Mouse (Mus musculus): ENCODE data around the gene Ttc39a.
A peak's percentile ranks its signal among the peaks of the same experiment; 100 is the strongest.

DNA sequence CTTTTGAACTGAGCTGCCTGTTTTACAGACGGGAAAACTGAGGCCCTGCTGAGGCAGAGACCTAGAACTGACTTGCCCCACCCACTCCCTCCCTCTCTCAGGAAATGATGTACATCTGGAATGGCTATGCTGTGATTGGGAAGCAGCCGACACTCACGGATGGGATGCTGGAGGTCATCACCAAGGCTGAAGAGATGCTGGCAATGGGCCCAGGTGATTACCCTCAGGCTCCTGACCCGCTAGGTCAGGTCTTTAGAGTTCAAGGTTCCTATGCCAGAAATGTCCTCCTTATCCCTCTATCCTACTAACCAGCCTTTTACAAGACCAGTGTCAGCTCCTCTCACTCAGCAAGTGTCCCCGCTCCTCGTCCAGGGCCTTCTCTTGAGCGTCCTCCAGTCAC is 35.7 kb downstream of the Ttc39a start:
- TF ChIP-seq POLR2A (IDR thresholded peaks at IDR 0.05; ENCODE audit: insufficient read length, low read depth) (no peak), USF1 (IDR thresholded peaks at IDR 0.05; ENCODE audit: low read depth) (no peak), E2F4 (IDR thresholded peaks at IDR 0.05; ENCODE audit: insufficient read depth) (no peak), MYOD1 (IDR thresholded peaks at IDR 0.05; ENCODE audit: control insufficient read depth in 1 of 3, insufficient read length in 2 of 3, low read depth in 2 of 3) (no peak), POLR2AphosphoS2 (IDR thresholded peaks at IDR 0.05; ENCODE audit: insufficient read length, low read depth) (peak; percentile 32), TCF12 (IDR thresholded peaks at IDR 0.05; ENCODE audit: insufficient read depth, poor library complexity, severe bottlenecking) (no peak), REST (IDR thresholded peaks at IDR 0.05; ENCODE audit: insufficient read depth, insufficient read length) (no peak), MAX (IDR thresholded peaks at IDR 0.05; ENCODE audit: low read depth) (no peak), TCF3 (IDR thresholded peaks at IDR 0.05; ENCODE audit: insufficient read length, low read depth) (no peak), CEBPB (IDR thresholded peaks at IDR 0.05; ENCODE audit: insufficient read depth, poor library complexity, severe bottlenecking) (no peak), MYOG (IDR thresholded peaks at IDR 0.05; ENCODE audit: control insufficient read depth in 1 of 3, insufficient read depth in 1 of 3, insufficient read length in 2 of 3, low read depth in 2 of 3) (no peak), SRF (IDR thresholded peaks at IDR 0.05; ENCODE audit: control insufficient read depth, insufficient read length, low read depth) (no peak)
